Mouse (Mus musculus) left cerebral cortex, postnatal 25 days (tissue): Measurements from ENCODE around the gene Slc44a3. TPM values are rescaled to one million over a fixed set of nuclear protein-coding genes. Genes with fewer than 3 reads are reported as not detected.
"Not testable (repeated sequence)": the region's sequence is repeated elsewhere in the genome, so short reads cannot be mapped to it uniquely, and the experiment has no call there.

Source experiments
- DNase-seq, 2 experiments: peaks; one replicate each; pipeline ENCODE4 v3.0.0; 2022; ENCODE audit warnings: low spot score in 2 of 2, mixed read lengths in 1 of 2
- intact Hi-C: fragments of 180-260 bp; cut with DNase I; formaldehyde crosslinking; loops from one replicate; pipeline ENCODE4 v1.15.1; 2025
- total RNA-seq, 2 experiments: library from RNA; stranded (reverse); gene quantifications; 2 replicates each; pipeline ENCODE4 v1.2.3; 2021

Gene Slc44a3
- total RNA-seq, 2 experiments from 2014 or later, result not detected

DNA sequence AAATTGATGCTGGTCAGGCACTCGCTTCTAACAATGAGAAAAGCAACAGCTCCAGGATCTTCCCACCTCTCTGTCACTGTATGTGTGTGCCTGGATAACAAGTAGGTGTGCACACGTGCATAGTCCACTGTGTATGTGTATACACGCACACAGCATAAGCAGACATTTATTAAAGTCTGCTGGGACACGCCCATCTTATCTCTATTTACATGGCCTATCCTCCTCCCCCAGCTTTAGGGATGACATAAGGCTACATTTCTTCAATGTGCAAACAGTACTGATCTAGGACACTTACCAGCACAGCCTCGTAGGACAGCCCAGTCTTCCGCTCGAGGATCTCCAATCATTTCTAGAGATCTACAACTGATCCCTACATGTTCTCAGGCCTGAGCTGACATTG is 24.1 kb upstream of the Slc44a3 start:
- intact Hi-C loops, result no loop called here
- DNase-seq, result no peak

- peak in 1 of 2 experiments; percentile 11 for DNase-seq
- intact Hi-C loops, result no loop called here
These were observed 21.1 kb upstream of the Slc44a3 start for GRCm38 (mm10) chr3:121553294-121553693.

DNA sequence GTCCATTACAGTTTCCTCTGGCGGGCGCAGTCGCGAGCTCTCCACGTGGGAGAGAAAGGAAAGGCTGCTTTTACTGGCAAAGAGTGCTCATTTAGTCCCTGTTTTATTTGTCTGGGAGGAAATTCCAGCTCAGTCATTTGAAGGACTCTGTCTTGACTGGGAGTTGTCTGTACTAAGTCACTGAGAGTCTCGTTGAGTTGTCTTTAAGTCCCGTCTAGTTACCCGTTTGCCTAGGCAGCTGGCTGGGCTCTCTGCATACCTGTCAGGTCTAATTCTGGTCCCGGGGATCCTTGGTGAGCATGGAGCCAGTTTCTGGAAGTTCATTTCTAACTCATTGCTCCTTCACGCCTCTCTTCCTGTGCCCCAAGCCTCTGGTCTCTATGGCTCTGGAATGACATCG is 20.5 kb upstream of the Slc44a3 start:
- no peak for DNase-seq
- intact Hi-C loops, result no loop called here

DNA sequence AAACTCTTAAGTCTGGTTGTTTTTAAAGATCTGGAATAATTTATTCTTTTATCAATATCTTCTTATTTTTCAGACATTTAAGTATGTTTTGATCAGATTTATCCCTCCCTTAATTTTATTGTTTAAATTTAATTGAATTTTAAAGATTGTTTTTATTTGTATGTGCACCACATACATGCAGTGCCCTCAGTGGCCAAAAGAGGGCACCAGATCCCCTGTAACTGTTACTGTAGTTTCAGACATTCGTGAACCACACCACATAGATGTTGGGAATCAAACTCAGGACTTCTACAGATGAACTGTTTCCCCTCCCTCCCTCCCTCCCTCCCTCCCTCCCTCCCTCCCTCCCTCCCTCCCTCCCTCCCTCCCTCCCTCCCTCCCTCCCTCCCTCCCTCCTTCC is 18.2 kb upstream of the Slc44a3 start:
- DNase-seq, result peak in 1 of 2 experiments; percentile 22
- intact Hi-C loops, result no loop called here

DNA sequence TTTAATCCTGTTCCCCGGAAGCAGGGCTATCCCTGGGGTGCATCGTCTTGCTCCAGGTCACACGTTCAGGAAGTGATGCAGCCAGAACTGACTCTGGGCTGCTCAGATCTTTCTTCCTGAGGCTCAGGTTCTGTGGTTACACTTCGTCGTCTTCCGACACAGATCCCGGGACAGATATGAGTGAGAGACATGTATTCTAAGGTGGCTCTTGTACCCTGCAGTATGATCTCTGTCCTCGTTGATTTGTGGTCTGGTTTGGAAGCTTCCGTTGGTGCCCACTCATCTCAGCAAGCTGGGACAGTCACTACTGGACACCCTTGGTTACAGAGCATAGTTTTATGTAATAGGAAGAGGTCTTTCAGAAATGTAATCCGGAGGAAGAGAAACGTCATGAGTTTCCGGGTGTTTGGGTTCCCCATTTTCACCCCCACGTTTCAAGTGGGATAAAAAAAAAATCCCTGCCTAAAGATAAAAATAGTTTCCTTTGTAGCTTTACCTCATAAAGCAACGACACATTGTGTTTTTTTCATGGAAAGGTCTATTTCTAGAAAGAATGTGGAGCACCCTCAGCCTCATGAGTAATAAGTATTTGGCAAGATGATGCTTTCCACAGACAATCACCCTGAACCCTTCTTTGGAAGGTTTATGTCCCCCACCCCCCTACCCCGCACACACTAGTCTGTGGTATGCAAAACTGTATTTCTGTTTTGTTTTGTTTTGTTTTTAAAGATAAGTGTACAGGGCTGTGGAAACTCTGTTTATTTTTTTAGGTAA is 15.8 kb upstream of the Slc44a3 start:
- intact Hi-C loops, result loop anchor here (10.0 kb wide), 1 partner anchor 587 kb away; no protein-coding TSS in a partner anchor

GRCm38 (mm10) chr3:121540621-121541020 is 8.4 kb upstream of the Slc44a3 start:
- no peak for DNase-seq
- intact Hi-C loops, result loop anchor here (10.0 kb wide), 1 partner anchor 594 kb away; no protein-coding TSS in a partner anchor

More for the DNA sequence above, 15.8 kb upstream of the Slc44a3 start:
- DNase-seq, result peak in 1 of 2 experiments; percentile 44

DNA sequence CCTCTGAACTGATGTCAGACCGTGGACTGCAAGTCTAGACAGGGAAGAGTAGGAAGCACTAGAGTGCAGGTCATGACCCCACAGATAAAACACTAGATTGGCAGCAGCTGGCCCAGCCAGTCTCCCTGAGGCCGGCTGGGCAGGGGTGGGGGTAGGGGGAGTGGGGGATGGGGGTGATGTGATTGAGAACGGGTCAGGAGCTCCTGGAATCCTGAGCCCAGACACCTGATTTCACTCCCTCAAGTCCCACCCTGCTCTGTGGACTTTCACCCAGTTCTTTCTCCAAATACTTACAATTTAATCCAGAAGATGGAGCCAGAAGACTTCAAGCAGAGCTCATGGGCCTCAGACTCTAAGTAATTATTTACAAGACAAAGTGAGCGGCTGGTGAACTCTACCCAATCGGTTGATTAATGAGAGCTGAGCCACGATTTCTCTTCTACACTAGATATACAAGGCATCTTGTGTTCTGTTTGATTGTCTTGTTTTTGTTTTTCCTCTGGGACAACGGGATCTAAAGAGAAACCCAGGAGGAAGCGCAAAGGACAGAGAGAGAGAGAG is 7.7 kb upstream of the Slc44a3 start:
- intact Hi-C loops, result loop anchor here (2.0 to 10.0 kb wide), 4 partner anchors 199 to 595 kb away; no protein-coding TSS in a partner anchor
- DNase-seq, result peak in 1 of 2 experiments; percentile 29

GRCm38 (mm10) chr3:121538847-121539246 is 6.6 kb upstream of the Slc44a3 start:
- DNase-seq, result not testable (repeated sequence)
- intact Hi-C loops, result loop anchor here (2.0 to 10.0 kb wide), 3 partner anchors 200 to 336 kb away; no protein-coding TSS in a partner anchor

DNA sequence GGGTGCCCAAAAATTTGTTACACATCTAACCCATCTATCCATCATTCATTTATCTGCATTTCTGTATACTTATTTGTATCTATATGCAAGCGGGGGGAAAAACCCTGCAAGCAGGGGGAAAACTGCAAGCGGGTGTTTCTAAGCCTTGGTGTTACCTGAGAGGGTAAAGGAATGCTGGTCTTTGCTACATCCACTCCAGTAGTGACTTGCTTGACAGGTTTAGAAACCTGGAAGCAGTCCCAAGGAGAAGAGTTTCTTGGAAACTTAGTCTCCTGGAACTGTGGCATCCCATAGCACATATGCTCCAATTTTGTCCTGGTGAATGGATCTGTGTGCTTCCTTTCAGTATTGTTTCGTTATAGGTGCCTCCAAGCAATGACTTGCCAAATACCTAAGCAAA is 5.8 kb upstream of the Slc44a3 start:
- no peak for DNase-seq
- intact Hi-C loops, result loop anchor here (2.0 to 10.0 kb wide), 3 partner anchors 201 to 337 kb away; no protein-coding TSS in a partner anchor

GRCm38 (mm10) chr3:121536803-121537202 is 4.6 kb upstream of the Slc44a3 start:
- no peak for DNase-seq
- intact Hi-C loops, result loop anchor here (10.0 kb wide), 2 partner anchors 232 to 338 kb away; no protein-coding TSS in a partner anchor

GRCm38 (mm10) chr3:121535813-121536504 is 3.8 kb upstream of the Slc44a3 start:
- peak; percentile 41 to 55 for DNase-seq
- intact Hi-C loops, result loop anchor here (2.0 to 10.0 kb wide), 3 partner anchors 227 to 339 kb away; no protein-coding TSS in a partner anchor

GRCm38 (mm10) chr3:121531370-121532148 is 645 bp downstream of the Slc44a3 start:
- no peak for DNase-seq
- intact Hi-C loops, result loop anchor here (10.0 kb wide), 2 partner anchors 227 to 343 kb away; no protein-coding TSS in a partner anchor

- no peak for DNase-seq
- intact Hi-C loops, result loop anchor here (10.0 kb wide), 2 partner anchors 226 to 344 kb away; no protein-coding TSS in a partner anchor
These were observed 1.5 kb downstream of the Slc44a3 start for GRCm38 (mm10) chr3:121530546-121531258.

GRCm38 (mm10) chr3:121526096-121527093 is 5.8 kb downstream of the Slc44a3 start:
- intact Hi-C loops, result no loop called here

DNA sequence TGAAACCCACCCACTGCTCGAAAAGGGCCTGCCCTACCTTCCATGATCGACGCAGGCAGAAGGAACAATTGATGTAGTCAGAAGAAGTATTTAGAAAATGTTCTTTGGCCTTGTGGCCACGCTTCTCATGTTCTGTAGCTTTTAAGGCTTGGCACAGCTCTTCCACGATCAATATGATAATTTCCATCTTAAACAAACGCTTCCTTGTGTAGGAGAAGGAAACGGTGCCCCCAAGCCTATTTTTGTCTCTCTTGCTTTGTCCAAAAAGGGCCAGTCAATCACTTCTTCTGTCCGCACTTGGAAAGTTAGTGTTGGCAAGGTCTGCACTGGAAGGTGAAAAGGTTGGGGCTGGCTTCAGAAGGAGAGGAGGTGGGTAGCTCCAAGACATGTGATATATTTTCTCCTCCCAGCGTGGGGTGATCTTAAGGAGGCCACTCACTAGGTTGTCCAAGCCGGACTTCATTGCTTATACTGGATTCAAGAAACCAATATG is 10.5 kb downstream of the Slc44a3 start:
- intact Hi-C loops, result no loop called here
- DNase-seq, result no peak

More at GRCm38 (mm10) chr3:121526096-121527093, 5.8 kb downstream of the Slc44a3 start:
- no peak for DNase-seq

- no peak for DNase-seq
- intact Hi-C loops, result no loop called here
These were observed 11.1 kb downstream of the Slc44a3 start for GRCm38 (mm10) chr3:121521123-121521522.

DNA sequence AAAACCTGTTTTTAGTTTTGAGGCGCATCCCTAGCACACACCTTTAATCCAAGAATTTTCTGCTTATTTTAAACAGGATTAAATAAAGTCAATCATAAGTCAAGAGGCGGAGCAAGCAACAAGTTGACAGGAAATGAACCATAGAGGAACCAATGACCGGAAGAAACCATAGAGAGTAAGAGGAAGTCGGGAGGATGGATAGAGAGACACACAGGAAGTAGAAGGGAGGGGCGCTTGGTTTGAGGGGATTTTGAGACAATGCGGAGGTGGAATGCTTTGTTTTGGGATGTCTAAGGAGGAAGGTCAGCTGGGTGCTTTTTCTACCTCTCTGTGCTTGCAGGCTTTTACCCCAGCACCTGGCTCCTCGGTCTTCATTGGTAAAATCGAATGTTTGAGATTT is 15.2 kb downstream of the Slc44a3 start:
- DNase-seq, result no peak
- intact Hi-C loops, result no loop called here
